ENCODE assay signal across 14 mouse cellular contexts in genomic region chr5:65489830-65490229, GRCm38 (mm10). TPM values are rescaled to one million over a fixed set of nuclear protein-coding genes. Genes with fewer than 3 reads are reported as not detected.
A peak's percentile ranks its signal among the peaks of the same experiment; 100 is the strongest.
DNase-seq lines count a peak whose midpoint lies in the region; ATAC-seq and TF ChIP-seq lines count a peak whose summit lies in the region.
"Had no signal": no experiment of that assay in that cellular context is flagged by ENCODE, and none has a peak within 500 bp of the region (broad histone marks: within the 10 kb centered on the region; RNA-seq: fewer than 3 reads in every experiment).

No protein-coding gene starts in this region.

- TF ChIP-seq EP300 in stomach, postnatal 0 days (optimal IDR thresholded peaks at IDR 0.05): no peak

- peak; percentile 7 for DNase-seq in forebrain, embryonic 14.5 days (ENCODE audit: low spot score)
- DNase-seq in retina, postnatal 1 day: peak; percentile 26
- no peak for DNase-seq in retina, embryonic 14.5 days (ENCODE audit: low spot score)
- DNase-seq in heart, postnatal 4 days: peak; percentile 29
- no peak for DNase-seq in stomach, postnatal 0 days (ENCODE audit: low spot score)
- DNase-seq in cerebellum, adult 11 months: no peak
- no peak for DNase-seq in gastrocnemius, postnatal 14 days
- DNase-seq: layer of hippocampus, postnatal 36 days had no signal

- H3K4me2 ChIP-seq in forebrain, embryonic 14.5 days (ENCODE audit: low read length): no peak overlapping the region
- no peak overlapping the region for H3K4me2 ChIP-seq in forebrain, embryonic 13.5 days
- H3K4me2 ChIP-seq in stomach, postnatal 0 days (replicated peaks; ENCODE audit: low read depth): peak overlapping the region; percentile 11; the same call in 1 of the 2 replicates
- H3K4me2 ChIP-seq: forebrain, embryonic 15.5 days; stomach, embryonic 15.5 days had no signal

- no peak for TF ChIP-seq CTCF in stomach, postnatal 0 days (IDR thresholded peaks at IDR 0.05; ENCODE audit: low read depth)

- H3K4me3 ChIP-seq in forebrain, embryonic 14.5 days (ENCODE audit: low read depth, low read length): no peak overlapping the region
- H3K4me3 ChIP-seq in forebrain, embryonic 13.5 days: no peak overlapping the region
- H3K4me3 ChIP-seq in stomach, postnatal 0 days (ENCODE audit: low read depth, low read length): no peak overlapping the region
- H3K4me3 ChIP-seq: forebrain, embryonic 15.5 days; stomach, embryonic 15.5 days had no signal

- intact Hi-C loops in gastrocnemius, postnatal 14 days (cut with DNase I; ENCODE audit: low total_unique reads): no loop called here

- no peak for ATAC-seq in forebrain, embryonic 14.5 days
- ATAC-seq in forebrain, embryonic 13.5 days: no peak
- no peak for ATAC-seq in stomach, postnatal 0 days (ENCODE audit: low FRiP score, low TSS enrichment)
- ATAC-seq: forebrain, embryonic 15.5 days; inflammation-experienced regulatory T-cells, adult 6 months had no signal

- no peaks in the 10 kb centered on the region for H3K27me3 ChIP-seq in forebrain, embryonic 14.5 days (replicated peaks; ENCODE audit: control insufficient read depth, insufficient read depth, low read length)
- no peaks in the 10 kb centered on the region for H3K27me3 ChIP-seq in forebrain, embryonic 13.5 days
- H3K27me3 ChIP-seq in stomach, postnatal 0 days (ENCODE audit: control insufficient read depth, insufficient read depth, low read length): no peaks in the 10 kb centered on the region
- H3K27me3 ChIP-seq: forebrain, embryonic 15.5 days; stomach, embryonic 15.5 days had no signal

- H3K4me1 ChIP-seq in forebrain, embryonic 14.5 days (ENCODE audit: control insufficient read depth, insufficient read depth, low read length): peaks cover 15% of the 10 kb centered on the region
- peaks cover 22% of the 10 kb centered on the region for H3K4me1 ChIP-seq in forebrain, embryonic 13.5 days
- H3K4me1 ChIP-seq in stomach, postnatal 0 days (replicated peaks; ENCODE audit: control insufficient read depth, insufficient read depth): peaks cover 3% of the 10 kb centered on the region; the same call in 1 of the 2 replicates

- 69% methylated on average over 4 of the region's 4 CpGs for WGBS in forebrain, embryonic 14.5 days
- 77% methylated on average over 4 of the region's 4 CpGs for WGBS in forebrain, embryonic 13.5 days
- 50% methylated on average over 4 of the region's 4 CpGs for WGBS in stomach, postnatal 0 days

- no peak overlapping the region for H3K9ac ChIP-seq in forebrain, embryonic 14.5 days (ENCODE audit: low read length)
- H3K9ac ChIP-seq in forebrain, embryonic 13.5 days: no peak overlapping the region
- H3K9ac ChIP-seq in stomach, postnatal 0 days (ENCODE audit: low read length): no peak overlapping the region; the same call in 1 of the 2 replicates
- H3K9ac ChIP-seq: forebrain, embryonic 15.5 days; stomach, embryonic 15.5 days had no signal

- H3K36me3 ChIP-seq in forebrain, embryonic 14.5 days (ENCODE audit: control insufficient read depth, insufficient read depth, low read length): no peaks in the 10 kb centered on the region
- no peaks in the 10 kb centered on the region for H3K36me3 ChIP-seq in forebrain, embryonic 13.5 days (ENCODE audit: poor library complexity, severe bottlenecking)
- H3K36me3 ChIP-seq in stomach, postnatal 0 days (ENCODE audit: control insufficient read depth, insufficient read depth, low read length): no peaks in the 10 kb centered on the region
- H3K36me3 ChIP-seq: forebrain, embryonic 15.5 days; stomach, embryonic 15.5 days had no signal

- no peaks in the 10 kb centered on the region for H3K9me3 ChIP-seq in forebrain, embryonic 14.5 days (replicated peaks; ENCODE audit: control insufficient read depth, low read length)
- H3K9me3 ChIP-seq in forebrain, embryonic 13.5 days (replicated peaks): no peaks in the 10 kb centered on the region
- no peaks in the 10 kb centered on the region for H3K9me3 ChIP-seq in stomach, postnatal 0 days (ENCODE audit: control insufficient read depth, low read length)
- H3K9me3 ChIP-seq: forebrain, embryonic 15.5 days; stomach, embryonic 15.5 days had no signal

- H3K27ac ChIP-seq in forebrain, embryonic 14.5 days (ENCODE audit: low read depth, low read length): no peak overlapping the region
- H3K27ac ChIP-seq in forebrain, embryonic 13.5 days: no peak overlapping the region
- H3K27ac ChIP-seq in stomach, postnatal 0 days (replicated peaks): no peak overlapping the region
- H3K27ac ChIP-seq: stomach, embryonic 15.5 days had no signal

RNA-seq across cellular contexts. Expression of gene Gm43552, which starts 2.8 kb away (rescaled TPM):
- polyA plus RNA-seq in forebrain, embryonic 14.5 days (2014; fragmentation: Nextera tagmentation; extraction: Ambion mirVana): not detected in 2 replicates
- polyA plus RNA-seq in forebrain, embryonic 13.5 days (2015; fragmentation: Nextera tagmentation; extraction: Ambion mirVana): not detected in 2 replicates
- 1 to 10 TPM in 1 of 2 experiments, not detected in 1; 3.5 TPM for total RNA-seq in heart, postnatal 4 days (2021)
- not detected in 2 replicates for polyA plus RNA-seq in stomach, postnatal 0 days (2015; fragmentation: Nextera tagmentation; extraction: Ambion mirVana)
- 1 to 10 TPM in 1 of 2 experiments, not detected in 1; 3.1 TPM for total RNA-seq in gastrocnemius, postnatal 14 days (2021)
- total RNA-seq: CH12.LX; neutrophil, adult 5-6 weeks had no signal
- polyA plus RNA-seq: forebrain, embryonic 15.5 days; inflammation-experienced regulatory T-cells, adult 6 months had no signal

RNA-seq across cellular contexts. Expression of gene Smim14, which starts 47.2 kb away (rescaled TPM):
- 199 and 205 TPM in 2 replicates for polyA plus RNA-seq in forebrain, embryonic 14.5 days (2014; fragmentation: Nextera tagmentation; extraction: Ambion mirVana)
- 131 and 133 TPM in 2 replicates for polyA plus RNA-seq in forebrain, embryonic 13.5 days (2015; fragmentation: Nextera tagmentation; extraction: Ambion mirVana)
- 10 to 100 TPM; 89.6 to 89.9 TPM for total RNA-seq in heart, postnatal 4 days (2021)
- polyA plus RNA-seq in stomach, postnatal 0 days (2015; fragmentation: Nextera tagmentation; extraction: Ambion mirVana): 355 and 360 TPM in 2 replicates
- 10 to 100 TPM; 34.7 to 39.4 TPM for total RNA-seq in gastrocnemius, postnatal 14 days (2021)

RNA-seq across cellular contexts. Expression of gene Ube2k, which starts 47.2 kb away (rescaled TPM):
- polyA plus RNA-seq in forebrain, embryonic 14.5 days (2014; fragmentation: Nextera tagmentation; extraction: Ambion mirVana): 154 and 165 TPM in 2 replicates
- polyA plus RNA-seq in forebrain, embryonic 13.5 days (2015; fragmentation: Nextera tagmentation; extraction: Ambion mirVana): 194 and 196 TPM in 2 replicates
- total RNA-seq in heart, postnatal 4 days (2021): 10 to 100 TPM; 84.6 to 87.0 TPM
- 130 and 136 TPM in 2 replicates for polyA plus RNA-seq in stomach, postnatal 0 days (2015; fragmentation: Nextera tagmentation; extraction: Ambion mirVana)
- 10 to 100 TPM; 60.9 to 61.8 TPM for total RNA-seq in gastrocnemius, postnatal 14 days (2021)

RNA-seq across cellular contexts. Expression of gene Ugdh, which starts 54.1 kb away (rescaled TPM):
- polyA plus RNA-seq in forebrain, embryonic 14.5 days (2014; fragmentation: Nextera tagmentation; extraction: Ambion mirVana): 51.1 and 51.3 TPM in 2 replicates
- 60.3 and 62.4 TPM in 2 replicates for polyA plus RNA-seq in forebrain, embryonic 13.5 days (2015; fragmentation: Nextera tagmentation; extraction: Ambion mirVana)
- total RNA-seq in heart, postnatal 4 days (2021): 10 to 100 TPM; 41.4 to 45.2 TPM
- polyA plus RNA-seq in stomach, postnatal 0 days (2015; fragmentation: Nextera tagmentation; extraction: Ambion mirVana): 281 and 313 TPM in 2 replicates
- 10 to 100 TPM; 12.0 to 14.4 TPM for total RNA-seq in gastrocnemius, postnatal 14 days (2021)

Comparison
In these comparisons a context has a peak if more than half of its experiments do, and no peak if none do; other contexts are left out.
1. DNase-seq: peak in forebrain, embryonic 14.5 days (single experiment), retina, postnatal 1 day (single experiment) and heart, postnatal 4 days (single experiment); none in retina, embryonic 14.5 days (single experiment), stomach, postnatal 0 days (single experiment), cerebellum, adult 11 months (single experiment) and gastrocnemius, postnatal 14 days (single experiment).